Mouse (Mus musculus) erythroblast, embryonic 14.5 days (primary cell): Measurements from ENCODE around the gene Abcb11. TPM values are rescaled to one million over a fixed set of nuclear protein-coding genes. Genes with fewer than 3 reads are reported as not detected.

Source experiments
- H3K27me3 ChIP-seq: 2 replicates; pipeline ENCODE4 v1.6.1; 2012; ENCODE audit warnings: inconsistent platforms; ENCODE audit not compliant: control insufficient read depth
- H3K36me3 ChIP-seq: 2 replicates; pipeline ENCODE4 v1.6.1; 2012; ENCODE audit warnings: mild to moderate bottlenecking, inconsistent platforms; ENCODE audit not compliant: control insufficient read depth
- H3K4me1 ChIP-seq: 2 replicates; pipeline ENCODE4 v1.6.1; 2012; ENCODE audit warnings: inconsistent platforms; ENCODE audit not compliant: control insufficient read depth
- H3K4me3 ChIP-seq: replicated peaks from 2 replicates; pipeline ENCODE3; 2012; ENCODE audit warnings: moderate library complexity, mild to moderate bottlenecking, inconsistent platforms
- H3K9me3 ChIP-seq: 2 replicates; pipeline ENCODE4 v1.6.1; 2012; ENCODE audit warnings: low read length, inconsistent platforms, mixed read lengths; ENCODE audit not compliant: control insufficient read depth
- GATA1 ChIP-seq: IDR thresholded peaks from 2 replicates; pipeline ENCODE4 v1.6.1; 2012; ENCODE audit warnings: low read length, inconsistent platforms, mixed read lengths
- TAL1 ChIP-seq: IDR thresholded peaks from 3 replicates; pipeline ENCODE4 v1.6.1; 2012; ENCODE audit warnings: low read length, inconsistent platforms, mixed read lengths
- polyA plus RNA-seq: library from polyadenylated mRNA; stranded (reverse); fragments of >175 nt; gene quantifications from 2 replicates; pipeline ENCODE4 v1.2.3, GENCODE M21; 2012

Gene Abcb11
- polyA plus RNA-seq, 1 experiment, result not detected

DNA sequence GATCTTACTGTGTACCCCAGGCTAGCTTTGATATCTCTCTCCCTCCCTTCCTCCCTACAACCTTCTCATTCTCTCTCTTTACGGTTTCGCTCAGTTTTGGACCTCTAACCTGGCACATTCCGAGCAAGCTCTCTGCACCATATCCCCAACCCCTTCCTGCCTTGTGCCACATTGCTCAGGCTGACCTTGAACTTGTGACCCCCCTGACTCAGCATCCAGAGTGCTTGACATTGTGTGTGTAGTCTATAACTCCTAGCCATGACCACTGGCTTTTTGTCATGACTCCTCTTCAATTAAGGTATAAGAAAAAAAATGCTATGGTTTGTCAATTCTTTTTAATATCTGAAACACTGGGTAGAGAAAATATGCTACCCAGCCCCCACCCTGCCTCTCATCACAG lies 132.7 kb downstream of the Abcb11 start:
- H3K4me3 ChIP-seq, result no peak overlapping the region
- no peak for TF ChIP-seq TAL1
- TF ChIP-seq GATA1, result no peak
- peaks cover 9% of the 10 kb centered on the region for H3K4me1 ChIP-seq

DNA sequence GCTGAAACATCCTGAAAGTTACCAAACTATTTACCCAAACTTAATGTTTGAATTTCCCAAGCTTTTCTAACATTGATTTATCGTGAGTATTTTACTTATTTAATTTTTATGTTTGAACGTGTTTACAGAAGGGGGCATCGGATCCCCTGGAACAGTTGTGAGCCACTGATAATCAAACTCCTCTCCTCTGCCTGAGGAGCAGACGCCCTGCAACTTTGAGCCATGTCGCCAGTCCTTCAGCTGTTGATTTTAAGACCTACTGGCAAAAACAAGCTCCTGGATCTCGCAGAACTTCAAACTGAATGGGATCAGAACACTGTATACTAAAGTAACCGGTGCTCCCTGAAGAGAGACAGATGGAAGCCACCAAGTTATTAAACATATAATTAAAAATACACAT lies 135.9 kb downstream of the Abcb11 start:
- H3K4me3 ChIP-seq, result peak overlapping the region; percentile 100

More for the DNA sequence above, 132.7 kb downstream of the Abcb11 start:
- H3K27me3 ChIP-seq, result peaks cover 2% of the 10 kb centered on the region; the same call in 1 of the 2 replicates
- H3K36me3 ChIP-seq, result peaks cover 4% of the 10 kb centered on the region; the same call in 1 of the 2 replicates
- no peaks in the 10 kb centered on the region for H3K9me3 ChIP-seq

DNA sequence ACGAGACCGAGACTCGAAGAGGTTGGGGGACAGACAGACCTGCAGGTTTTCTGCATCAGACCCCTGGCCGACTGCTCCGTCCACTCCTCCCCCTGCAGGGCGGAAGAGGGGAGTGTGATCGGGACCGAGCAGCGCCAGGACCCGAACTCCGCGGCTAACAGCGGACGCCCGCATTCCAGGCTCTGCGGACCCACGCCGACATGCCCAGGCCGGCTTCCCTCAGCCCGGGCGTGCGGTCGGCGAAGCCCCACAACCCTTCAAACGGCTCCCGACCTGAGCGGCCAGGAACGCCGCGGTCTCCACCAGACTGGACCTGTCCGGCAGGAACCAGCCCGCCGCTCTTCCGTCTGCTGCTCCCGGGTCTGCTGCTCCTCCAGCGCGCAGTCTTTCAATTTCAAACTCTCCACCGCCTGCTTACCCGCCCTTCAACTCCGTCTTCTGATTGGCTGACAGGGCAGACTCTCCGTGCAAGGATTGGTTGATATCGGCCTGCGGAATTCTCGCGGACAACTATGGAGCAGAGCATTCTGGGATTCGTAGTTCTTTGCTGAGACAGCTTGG lies 136.5 kb downstream of the Abcb11 start, which contains the start of gene Spc25:
TSS of gene Spc25 (minus strand) at position 404 of the 561 bp plus-strand sequence.
- Histone ChIP-seq H3K9me3 (no peaks in the 10 kb centered on the region), H3K4me1 (peaks cover 18% of the 10 kb centered on the region), H3K27me3 (peaks cover 2% of the 10 kb centered on the region; the same call in 1 of the 2 replicates), H3K36me3 (peaks cover 42% of the 10 kb centered on the region), H3K4me3 (peak within 1 kb of the TSS; percentile 100)
- no peak for TF ChIP-seq GATA1
- no peak for TF ChIP-seq TAL1

More for the DNA sequence above, 135.9 kb downstream of the Abcb11 start:
- TF ChIP-seq TAL1, result no peak
- no peak for TF ChIP-seq GATA1
- H3K9me3 ChIP-seq, result no peaks in the 10 kb centered on the region
- peaks cover 2% of the 10 kb centered on the region; the same call in 1 of the 2 replicates for H3K27me3 ChIP-seq
- peaks cover 35% of the 10 kb centered on the region for H3K36me3 ChIP-seq
- peaks cover 18% of the 10 kb centered on the region for H3K4me1 ChIP-seq

DNA sequence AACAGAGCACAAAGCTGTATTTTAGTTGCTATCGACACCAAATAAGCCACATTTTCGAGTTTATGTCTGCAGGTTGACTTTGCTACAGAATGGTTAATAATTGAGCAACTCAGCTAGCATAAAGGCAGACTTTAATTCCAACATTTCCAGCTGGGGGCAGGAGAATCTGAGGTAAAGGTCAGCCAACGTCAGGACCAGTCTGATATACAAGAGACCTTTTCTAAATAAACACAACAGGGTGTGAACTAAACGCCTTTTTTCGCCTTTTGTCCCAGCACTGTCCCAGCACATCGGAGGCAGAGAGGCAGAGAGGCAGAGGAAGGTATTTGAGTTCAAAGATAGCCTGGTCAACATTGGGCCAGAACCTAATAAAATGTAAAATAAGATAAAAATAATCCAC lies 137.2 kb downstream of the Abcb11 start:
- peaks cover 2% of the 10 kb centered on the region; the same call in 1 of the 2 replicates for H3K27me3 ChIP-seq
- H3K4me1 ChIP-seq, result peaks cover 18% of the 10 kb centered on the region
- TF ChIP-seq TAL1, result no peak
- TF ChIP-seq GATA1, result no peak
- peak overlapping the region; percentile 100 for H3K4me3 ChIP-seq
- no peaks in the 10 kb centered on the region for H3K9me3 ChIP-seq
- peaks cover 47% of the 10 kb centered on the region for H3K36me3 ChIP-seq

DNA sequence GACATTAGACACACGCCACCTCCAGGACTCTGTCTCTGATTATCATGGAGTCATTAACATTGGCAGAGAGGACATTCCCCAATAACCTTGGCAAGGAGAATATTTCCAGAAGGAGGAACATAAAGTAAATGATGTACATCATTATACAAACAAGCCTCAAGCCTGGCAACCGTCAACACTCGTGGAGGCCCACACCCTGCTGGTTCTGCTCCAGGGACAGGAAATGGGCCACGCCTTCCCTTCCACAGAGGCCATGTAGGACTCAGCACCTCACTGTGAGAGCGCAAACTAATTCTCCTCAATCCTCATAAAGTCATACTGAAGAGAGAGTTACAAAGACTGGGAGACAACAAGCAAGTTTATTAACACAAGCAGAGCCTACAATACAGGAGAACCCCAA lies 148.9 kb downstream of the Abcb11 start:
- Histone ChIP-seq H3K4me3 (no peak overlapping the region), H3K36me3 (peaks cover 94% of the 10 kb centered on the region), H3K4me1 (peaks cover 8% of the 10 kb centered on the region), H3K9me3 (no peaks in the 10 kb centered on the region), H3K27me3 (no peaks in the 10 kb centered on the region)
- TF ChIP-seq TAL1 (no peak), GATA1 (no peak)

DNA sequence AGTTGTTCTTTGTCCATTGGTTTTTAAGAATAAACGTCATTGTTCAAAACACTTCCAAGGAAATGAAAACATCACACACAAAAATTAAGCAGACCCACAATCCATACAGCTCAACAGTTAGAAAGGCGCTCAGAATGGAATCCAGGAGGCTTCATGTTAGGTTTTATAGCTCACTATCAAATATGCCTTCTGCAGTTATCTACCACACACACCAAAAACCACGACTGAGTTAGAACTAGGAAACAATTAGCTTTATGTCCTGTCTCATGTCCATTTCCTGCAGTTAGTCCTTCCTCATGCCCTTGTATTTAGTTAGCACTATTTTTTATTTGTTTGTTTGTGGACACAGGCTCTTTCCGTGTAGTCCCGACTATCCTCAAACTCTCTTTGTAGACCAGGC lies 151.4 kb downstream of the Abcb11 start:
- peaks cover 12% of the 10 kb centered on the region for H3K4me1 ChIP-seq
- no peak overlapping the region for H3K4me3 ChIP-seq
- TF ChIP-seq TAL1 (no peak), GATA1 (no peak)
- H3K9me3 ChIP-seq, result no peaks in the 10 kb centered on the region
- H3K36me3 ChIP-seq, result peaks cover 93% of the 10 kb centered on the region
- no peaks in the 10 kb centered on the region for H3K27me3 ChIP-seq

DNA sequence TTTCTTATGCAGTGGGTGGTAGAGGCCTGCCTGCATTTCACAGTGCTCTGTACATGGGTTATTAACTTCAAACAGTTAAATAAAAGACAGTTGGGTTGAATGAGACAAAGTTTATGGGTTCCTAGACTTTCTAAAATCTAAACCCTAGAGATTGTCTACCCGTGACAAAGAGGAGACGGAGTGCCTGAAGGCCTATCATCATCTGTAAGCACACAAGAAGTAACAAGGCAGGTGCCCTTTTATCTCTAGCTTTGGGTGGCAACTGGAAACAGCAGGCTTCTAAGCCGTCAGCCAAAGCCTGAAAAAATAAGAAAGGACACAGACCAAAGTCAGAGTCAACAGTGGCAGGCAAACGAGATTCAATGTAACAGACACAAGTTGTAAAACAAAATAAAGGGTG lies 153.2 kb downstream of the Abcb11 start:
- peaks cover 86% of the 10 kb centered on the region for H3K36me3 ChIP-seq
- peaks cover 12% of the 10 kb centered on the region for H3K4me1 ChIP-seq
- TF ChIP-seq TAL1, result no peak
- TF ChIP-seq GATA1, result no peak

DNA sequence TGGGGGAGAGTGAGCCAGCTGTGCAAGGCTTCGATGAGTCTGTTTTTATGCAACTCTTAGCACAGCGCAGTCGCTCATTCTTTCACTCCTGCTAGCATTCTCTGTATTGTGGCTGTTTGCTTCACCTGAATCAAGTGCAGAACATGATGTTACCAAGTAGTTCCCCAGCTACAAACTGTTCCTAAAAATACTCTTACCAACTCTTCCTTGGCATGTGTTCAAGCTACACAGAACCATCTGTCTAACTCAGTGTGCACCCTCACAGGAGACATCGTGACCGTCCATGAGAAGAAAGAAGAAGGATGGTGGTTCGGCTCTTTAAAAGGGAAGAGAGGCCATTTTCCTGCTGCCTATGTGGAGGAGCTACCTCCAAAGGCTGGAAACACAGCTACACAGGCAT lies 153.7 kb downstream of the Abcb11 start:
- Histone ChIP-seq H3K9me3 (no peaks in the 10 kb centered on the region), H3K4me1 (peaks cover 12% of the 10 kb centered on the region), H3K27me3 (no peaks in the 10 kb centered on the region), H3K36me3 (peaks cover 81% of the 10 kb centered on the region), H3K4me3 (no peak overlapping the region)
- TF ChIP-seq GATA1, result no peak
- TF ChIP-seq TAL1, result no peak

More for the DNA sequence above, 153.2 kb downstream of the Abcb11 start:
- Histone ChIP-seq H3K4me3 (no peak overlapping the region), H3K9me3 (no peaks in the 10 kb centered on the region), H3K27me3 (no peaks in the 10 kb centered on the region)

Other genes with a start within 250 kb of the Abcb11 start
- gene Nostrin, start 206.8 kb downstream of the Abcb11 start, polyA plus RNA-seq, result not detected in 2 replicates
- gene Spc25, start 136.4 kb downstream of the Abcb11 start, polyA plus RNA-seq, result 4.2 and 6.3 TPM in 2 replicates
- not detected in 2 replicates for gene G6pc2, start 131.5 kb downstream of the Abcb11 start, polyA plus RNA-seq
- not detected in 2 replicates for gene Dhrs9, start 37.8 kb upstream of the Abcb11 start, polyA plus RNA-seq
- gene Lrp2, start 243.4 kb upstream of the Abcb11 start, polyA plus RNA-seq, result not detected in 2 replicates